Mouse (Mus musculus): ENCODE data around the gene Tox3. TPM values are rescaled to one million over a fixed set of nuclear protein-coding genes. Genes with fewer than 3 reads are reported as not detected.

Gene Tox3
- polyA plus RNA-seq, 1 experiment: not detected

- H3K27me3 ChIP-seq (ENCODE audit: control insufficient read depth, insufficient read depth, insufficient read length): no peaks in the 10 kb centered on the region
- no peak for TF ChIP-seq FOSL1 (IDR thresholded peaks at IDR 0.05; ENCODE audit: insufficient read depth, low read length, poor library complexity, severe bottlenecking)
- no peaks in the 10 kb centered on the region for H3K36me3 ChIP-seq (ENCODE audit: control insufficient read depth, insufficient read depth)
- no peaks in the 10 kb centered on the region for H3K79me3 ChIP-seq (ENCODE audit: low read depth)
- no peak overlapping the region for H3K4me3 ChIP-seq (ENCODE audit: insufficient read depth, poor library complexity, severe bottlenecking)
- no peaks in the 10 kb centered on the region for H3K79me2 ChIP-seq (ENCODE audit: control insufficient read depth, insufficient read depth)
- no peak overlapping the region for H3ac ChIP-seq (ENCODE audit: control insufficient read depth, insufficient read length, low read depth)
Observed at GRCm38 (mm10) chr8:90271920-90272319, 76.2 kb downstream of the Tox3 start.

GRCm38 (mm10) chr8:90267698-90268256 is 80.4 kb downstream of the Tox3 start:
- Histone ChIP-seq H3ac (ENCODE audit: control insufficient read depth, insufficient read length, low read depth) (no peak overlapping the region), H3K36me3 (ENCODE audit: control insufficient read depth, insufficient read depth) (no peaks in the 10 kb centered on the region), H3K4me3 (ENCODE audit: insufficient read depth, poor library complexity, severe bottlenecking) (no peak overlapping the region), H3K79me2 (ENCODE audit: control insufficient read depth, insufficient read depth) (no peaks in the 10 kb centered on the region), H3K27me3 (ENCODE audit: control insufficient read depth, insufficient read depth, insufficient read length) (no peaks in the 10 kb centered on the region), H3K79me3 (ENCODE audit: low read depth) (no peaks in the 10 kb centered on the region)
- TF ChIP-seq MYOG (IDR thresholded peaks at IDR 0.05; ENCODE audit: control insufficient read depth, extremely low read depth, insufficient read length): no peak
- TF ChIP-seq CTCF (IDR thresholded peaks at IDR 0.05; ENCODE audit: control insufficient read depth, insufficient read depth, insufficient read length): no peak
- TF ChIP-seq CEBPB (IDR thresholded peaks at IDR 0.05; ENCODE audit: low read depth): no peak
- no peak for TF ChIP-seq MYOD1 (IDR thresholded peaks at IDR 0.05; ENCODE audit: control insufficient read depth, insufficient read length, low read depth)
- no peak for TF ChIP-seq FOSL1 (IDR thresholded peaks at IDR 0.05; ENCODE audit: insufficient read depth, low read length, poor library complexity, severe bottlenecking)
- no peak for TF ChIP-seq USF1 (IDR thresholded peaks at IDR 0.05; ENCODE audit: low read depth)
- no peak for TF ChIP-seq MAX (IDR thresholded peaks at IDR 0.05)

GRCm38 (mm10) chr8:90266986-90267385 is 81.2 kb downstream of the Tox3 start:
- H3ac ChIP-seq (ENCODE audit: control insufficient read depth, insufficient read length, low read depth): no peak overlapping the region
- no peaks in the 10 kb centered on the region for H3K79me3 ChIP-seq (ENCODE audit: low read depth)

GRCm38 (mm10) chr8:90266239-90266638 is 81.9 kb downstream of the Tox3 start:
- TF ChIP-seq CTCF (IDR thresholded peaks at IDR 0.05; ENCODE audit: control insufficient read depth, insufficient read depth, insufficient read length) (no peak), MAX (IDR thresholded peaks at IDR 0.05) (no peak), MYOG (IDR thresholded peaks at IDR 0.05; ENCODE audit: control insufficient read depth, extremely low read depth, insufficient read length) (no peak), FOSL1 (IDR thresholded peaks at IDR 0.05; ENCODE audit: insufficient read depth, low read length, poor library complexity, severe bottlenecking) (no peak), USF1 (IDR thresholded peaks at IDR 0.05; ENCODE audit: low read depth) (no peak), MYOD1 (IDR thresholded peaks at IDR 0.05; ENCODE audit: control insufficient read depth, insufficient read length, low read depth) (no peak), CEBPB (IDR thresholded peaks at IDR 0.05; ENCODE audit: low read depth) (no peak)
- Histone ChIP-seq H3K27me3 (ENCODE audit: control insufficient read depth, insufficient read depth, insufficient read length) (no peaks in the 10 kb centered on the region), H3K79me3 (ENCODE audit: low read depth) (no peaks in the 10 kb centered on the region), H3K36me3 (ENCODE audit: control insufficient read depth, insufficient read depth) (no peaks in the 10 kb centered on the region), H3K79me2 (ENCODE audit: control insufficient read depth, insufficient read depth) (no peaks in the 10 kb centered on the region), H3ac (ENCODE audit: control insufficient read depth, insufficient read length, low read depth) (no peak overlapping the region), H3K4me3 (ENCODE audit: insufficient read depth, poor library complexity, severe bottlenecking) (no peak overlapping the region)

More at GRCm38 (mm10) chr8:90266986-90267385, 81.2 kb downstream of the Tox3 start:
- H3K36me3 ChIP-seq (ENCODE audit: control insufficient read depth, insufficient read depth): no peaks in the 10 kb centered on the region
- H3K27me3 ChIP-seq (ENCODE audit: control insufficient read depth, insufficient read depth, insufficient read length): no peaks in the 10 kb centered on the region
- H3K4me3 ChIP-seq (ENCODE audit: insufficient read depth, poor library complexity, severe bottlenecking): no peak overlapping the region
- no peak for TF ChIP-seq MYOD1 (IDR thresholded peaks at IDR 0.05; ENCODE audit: control insufficient read depth, insufficient read length, low read depth)
- no peaks in the 10 kb centered on the region for H3K79me2 ChIP-seq (ENCODE audit: control insufficient read depth, insufficient read depth)

GRCm38 (mm10) chr8:90254158-90254867 is 93.8 kb downstream of the Tox3 start:
- TF ChIP-seq MYOD1 (IDR thresholded peaks at IDR 0.05; ENCODE audit: control insufficient read depth, insufficient read length, low read depth): no peak
- TF ChIP-seq FOSL1 (IDR thresholded peaks at IDR 0.05; ENCODE audit: insufficient read depth, low read length, poor library complexity, severe bottlenecking): no peak
- no peak for TF ChIP-seq CTCF (IDR thresholded peaks at IDR 0.05; ENCODE audit: control insufficient read depth, insufficient read depth, insufficient read length)
- no peak for TF ChIP-seq MAX (IDR thresholded peaks at IDR 0.05)
- TF ChIP-seq USF1 (IDR thresholded peaks at IDR 0.05; ENCODE audit: low read depth): no peak
- no peak for TF ChIP-seq CEBPB (IDR thresholded peaks at IDR 0.05; ENCODE audit: low read depth)
- no peak for TF ChIP-seq MYOG (IDR thresholded peaks at IDR 0.05; ENCODE audit: control insufficient read depth, extremely low read depth, insufficient read length)
- H3K36me3 ChIP-seq (ENCODE audit: control insufficient read depth, insufficient read depth): no peaks in the 10 kb centered on the region
- no peaks in the 10 kb centered on the region for H3K79me2 ChIP-seq (ENCODE audit: control insufficient read depth, insufficient read depth)
- no peak overlapping the region for H3ac ChIP-seq (ENCODE audit: control insufficient read depth, insufficient read length, low read depth)
- H3K27me3 ChIP-seq (ENCODE audit: control insufficient read depth, insufficient read depth, insufficient read length): no peaks in the 10 kb centered on the region
- H3K79me3 ChIP-seq (ENCODE audit: low read depth): no peaks in the 10 kb centered on the region
- no peak overlapping the region for H3K4me3 ChIP-seq (ENCODE audit: insufficient read depth, poor library complexity, severe bottlenecking)

- no peaks in the 10 kb centered on the region for H3K79me2 ChIP-seq (ENCODE audit: control insufficient read depth, insufficient read depth)
- TF ChIP-seq CTCF (IDR thresholded peaks at IDR 0.05; ENCODE audit: control insufficient read depth, insufficient read depth, insufficient read length) (no peak), FOSL1 (IDR thresholded peaks at IDR 0.05; ENCODE audit: insufficient read depth, low read length, poor library complexity, severe bottlenecking) (no peak), MYOD1 (IDR thresholded peaks at IDR 0.05; ENCODE audit: control insufficient read depth, insufficient read length, low read depth) (no peak), USF1 (IDR thresholded peaks at IDR 0.05; ENCODE audit: low read depth) (no peak), MYOG (IDR thresholded peaks at IDR 0.05; ENCODE audit: control insufficient read depth, extremely low read depth, insufficient read length) (no peak), CEBPB (IDR thresholded peaks at IDR 0.05; ENCODE audit: low read depth) (no peak), MAX (IDR thresholded peaks at IDR 0.05) (no peak)
- H3ac ChIP-seq (ENCODE audit: control insufficient read depth, insufficient read length, low read depth): no peak overlapping the region
- H3K4me3 ChIP-seq (ENCODE audit: insufficient read depth, poor library complexity, severe bottlenecking): no peak overlapping the region
- H3K27me3 ChIP-seq (ENCODE audit: control insufficient read depth, insufficient read depth, insufficient read length): no peaks in the 10 kb centered on the region
- H3K36me3 ChIP-seq (ENCODE audit: control insufficient read depth, insufficient read depth): no peaks in the 10 kb centered on the region
- H3K79me3 ChIP-seq (ENCODE audit: low read depth): no peaks in the 10 kb centered on the region
Observed at GRCm38 (mm10) chr8:90246357-90246756, 101.8 kb downstream of the Tox3 start.
